Mouse (Mus musculus): Measurements from ENCODE around the gene Ctrl. TPM values are rescaled to one million over a fixed set of nuclear protein-coding genes. Genes with fewer than 3 reads are reported as not detected.
"Not testable (repeated sequence)": the region's sequence is repeated elsewhere in the genome, so short reads cannot be mapped to it uniquely, and the experiment has no call there.

Ctrl gene
- under 1 TPM; 0.66 to 0.76 TPM for total RNA-seq (2021)
- long read RNA-seq, experiment 1, result 0 reads
- long read RNA-seq, experiment 2, transcript Ctrl-201 (7 exons, 879 nt), result major isoform, 78 of 120 reads
- long read RNA-seq, experiment 2, partial matches to known transcripts, result 41 of 120 reads
- long read RNA-seq, experiment 2, other reads (novel, unspliced or antisense), result 1 of 120 reads

DNA sequence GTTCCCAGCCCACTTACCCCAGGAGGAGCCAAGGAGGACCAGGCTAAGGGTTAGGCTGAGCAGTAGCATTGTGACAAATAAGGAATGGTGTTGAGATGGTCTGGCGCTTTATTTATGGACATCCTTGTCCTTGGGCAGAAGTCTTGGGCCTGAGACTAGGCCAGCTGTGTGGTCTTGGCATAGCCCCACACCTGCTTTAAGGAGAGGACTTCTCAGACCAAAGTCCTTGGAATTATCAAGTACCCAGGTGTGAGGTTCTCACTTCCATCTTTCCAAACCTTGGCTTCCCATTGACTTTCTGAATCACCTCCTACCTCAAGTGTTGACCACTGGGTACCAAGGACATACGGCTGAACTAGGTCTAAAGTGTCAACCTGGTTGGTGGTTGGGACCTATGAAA is at the start of gene Ctrl:
TSS of gene Ctrl (minus strand) at position 101 of the 400 bp plus-strand sequence.
- no peak for DNase-seq

DNA sequence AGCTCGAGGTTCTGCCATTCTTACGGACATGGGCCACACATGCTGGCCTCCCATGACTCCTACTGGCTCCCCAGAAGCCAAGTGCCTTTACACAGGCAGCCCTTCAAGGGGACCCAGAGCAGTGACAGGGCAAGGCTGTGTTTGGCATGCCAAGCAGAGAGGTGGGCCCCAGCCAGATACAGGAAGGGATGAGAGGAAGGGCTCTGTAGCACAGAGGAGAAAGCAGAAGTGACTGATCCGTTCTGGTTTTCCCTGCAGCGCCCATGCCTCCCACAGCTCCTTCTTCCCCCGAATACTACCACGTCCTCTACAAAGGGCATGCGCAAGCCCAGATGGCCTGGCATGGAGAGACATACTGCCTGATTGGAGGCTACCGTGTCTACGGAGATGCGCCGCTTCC is 49.7 kb upstream of the Ctrl start:
- not testable (repeated sequence) for DNase-seq

DNA sequence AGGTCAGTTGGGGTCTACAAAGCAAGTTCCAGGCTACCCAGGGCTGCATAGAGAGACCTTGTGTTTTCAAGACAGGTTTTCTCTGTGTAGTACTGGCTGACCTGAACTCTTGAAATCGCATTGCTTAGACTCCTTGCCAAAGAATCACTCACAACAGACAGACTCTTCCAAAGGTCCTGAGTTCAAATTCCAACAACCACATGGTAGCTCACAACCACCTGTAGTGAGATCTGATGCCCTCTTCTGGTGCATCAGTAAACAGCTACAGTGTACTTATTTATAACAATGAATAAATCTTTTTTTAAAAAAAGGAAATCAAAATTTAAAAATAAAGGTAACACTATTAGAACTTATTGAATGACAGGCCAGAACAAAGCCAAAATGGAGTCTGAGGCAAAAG is 47.5 kb upstream of the Ctrl start:
- DNase-seq, result no peak

DNA sequence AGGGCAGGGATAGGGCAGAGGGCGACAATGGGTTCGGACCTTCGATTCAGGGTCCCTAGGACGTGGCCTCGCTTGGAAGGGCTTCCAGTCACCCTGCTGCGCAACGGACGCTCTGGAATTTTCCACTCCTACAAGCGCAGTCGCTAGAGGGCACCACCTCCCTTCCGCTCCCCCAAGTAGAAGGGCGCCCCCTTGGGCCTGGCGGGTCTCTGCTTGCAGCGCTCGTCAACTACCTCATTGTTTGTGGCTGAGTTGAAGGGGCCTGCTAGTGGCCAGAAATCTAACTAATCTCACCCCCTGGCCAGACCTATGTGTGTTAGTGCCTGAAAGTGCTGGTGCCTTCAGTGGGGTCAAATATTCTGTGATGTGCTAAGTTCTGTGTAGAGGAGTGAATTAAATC is 45.7 kb upstream of the Ctrl start, which contains the start of gene Dpep3:
TSS of gene Dpep3 (minus strand) at position 105 of the 400 bp plus-strand sequence.
- no peak for DNase-seq

DNA sequence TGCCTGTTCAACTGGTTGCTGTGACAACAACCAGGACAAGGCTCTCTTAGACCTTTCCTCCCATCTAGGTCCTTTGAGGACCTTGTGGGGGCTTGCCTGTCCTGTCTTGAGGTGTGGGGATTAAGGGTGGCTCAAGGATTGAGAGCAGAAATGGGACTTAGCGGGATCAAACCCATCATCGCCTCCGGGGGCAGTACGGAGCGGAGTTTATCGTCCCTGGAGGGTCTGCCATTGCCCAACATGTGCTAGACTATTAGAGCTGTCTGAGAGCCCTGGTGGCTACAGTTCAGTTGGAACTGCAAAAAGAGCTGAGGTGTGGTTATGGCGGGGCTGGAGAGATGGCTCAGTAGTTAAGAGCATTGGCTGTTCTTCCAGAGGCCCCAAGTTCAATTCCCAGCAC is 41.7 kb upstream of the Ctrl start:
- no peak for DNase-seq

DNA sequence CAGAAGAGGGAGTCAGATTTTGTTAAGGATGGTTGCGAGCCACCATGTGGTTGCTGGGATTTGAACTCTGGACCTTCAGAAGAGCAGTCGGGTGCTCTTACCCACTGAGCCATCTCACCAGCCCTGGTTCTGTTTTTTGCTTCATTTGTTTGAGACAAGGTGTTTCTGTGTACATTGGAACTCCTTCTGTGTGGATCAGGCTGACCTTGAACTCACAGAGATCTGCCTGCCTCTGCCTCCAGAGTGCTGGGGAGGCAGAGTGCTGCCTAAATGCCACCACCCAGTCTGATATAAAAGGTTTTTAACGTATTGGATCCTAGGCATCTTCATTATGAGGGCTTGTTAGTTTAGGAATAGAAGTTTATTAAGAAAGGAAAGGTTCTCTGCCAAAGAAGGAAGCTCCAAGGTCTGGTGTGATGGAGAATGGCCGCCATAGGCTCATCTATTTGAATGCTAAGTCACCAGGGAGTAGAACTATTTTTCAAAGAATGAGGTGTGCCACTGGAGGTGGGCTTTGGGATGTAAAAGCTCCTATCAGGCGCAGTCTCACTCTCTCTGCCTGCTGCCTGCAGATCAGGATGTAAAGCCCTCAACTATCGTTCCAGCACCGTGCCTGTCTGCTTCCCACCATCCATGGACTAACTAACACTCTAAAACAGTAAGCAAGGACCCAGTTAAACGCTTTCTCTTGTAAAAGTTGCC is 37.5 kb upstream of the Ctrl start:
- no peak for DNase-seq

DNA sequence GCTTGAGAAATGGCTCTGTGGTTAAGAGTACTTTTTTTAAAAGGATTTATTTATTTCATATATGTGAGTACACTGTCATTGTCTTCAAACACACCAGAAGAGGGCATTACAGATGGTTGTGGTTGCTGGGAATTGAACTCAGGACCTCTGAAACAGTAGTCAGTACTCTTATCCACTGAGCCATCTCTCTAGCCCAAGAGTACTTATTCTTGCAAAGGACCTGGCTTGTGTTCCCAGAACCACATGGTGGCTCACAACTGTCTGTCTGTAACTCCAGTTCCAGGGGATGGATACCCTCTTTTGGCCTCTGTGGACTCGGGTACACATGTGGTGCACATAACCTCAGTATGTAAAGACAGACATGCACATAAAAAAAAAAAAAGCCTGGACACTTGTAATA is 35.7 kb upstream of the Ctrl start:
- no peak for DNase-seq

DNA sequence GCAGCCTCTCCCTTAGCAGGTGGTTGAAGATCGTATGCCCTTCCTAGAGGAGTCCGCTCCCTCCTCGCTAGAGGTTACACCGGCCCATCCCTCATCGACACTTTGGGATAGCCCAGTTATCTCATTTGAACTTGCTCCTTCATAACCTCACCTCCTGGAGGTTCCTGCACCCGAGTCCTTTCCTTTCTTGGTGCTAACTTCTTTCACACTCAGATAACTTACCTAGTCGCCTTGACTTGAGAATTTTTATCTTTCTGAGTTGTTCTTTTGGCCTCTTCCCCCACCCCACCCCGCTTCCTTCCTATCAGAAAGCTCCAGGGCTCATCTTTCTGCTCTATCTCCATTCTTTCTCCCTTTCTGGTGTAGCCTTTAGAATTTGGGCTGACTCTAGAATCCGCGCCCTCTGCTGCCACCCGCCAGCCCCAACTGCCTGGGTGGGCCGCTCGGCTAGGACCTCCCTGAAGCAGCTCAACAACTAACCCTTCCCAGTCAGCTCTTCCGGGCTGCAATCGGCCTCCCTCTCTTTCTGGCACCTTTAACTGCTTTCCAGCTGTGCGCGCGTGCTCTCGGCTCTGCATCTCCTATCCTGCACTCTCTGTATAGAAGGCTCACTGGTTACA is 33.1 kb upstream of the Ctrl start:
- DNase-seq, result peak in 1 of 2 experiments; percentile 29

DNA sequence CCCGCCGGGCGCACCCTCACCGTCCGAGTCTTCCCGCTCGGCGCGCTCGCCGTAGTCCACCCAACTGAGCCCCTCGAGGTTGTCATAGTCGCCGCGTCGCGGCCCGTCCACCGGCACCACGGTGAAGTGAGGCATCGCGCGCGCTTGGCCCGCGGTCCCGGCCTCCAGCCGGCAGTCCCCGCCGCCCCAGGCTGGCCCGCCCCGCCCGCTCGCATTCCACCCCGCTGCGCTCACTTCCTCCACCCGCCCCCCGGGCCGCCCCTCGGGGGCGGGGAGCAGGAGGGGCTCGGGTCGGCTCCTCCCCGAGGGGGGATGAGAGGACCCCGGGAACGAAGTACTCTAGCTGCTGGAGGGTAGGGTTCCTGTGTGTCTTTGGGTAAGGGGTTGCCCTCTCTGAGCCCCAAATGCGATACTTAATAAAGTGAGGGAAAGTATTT is 32.3 kb upstream of the Ctrl start, which contains the start of gene Slc12a4:
TSS of gene Slc12a4 (minus strand) at position 193 of the 437 bp plus-strand sequence.
- DNase-seq, result peak; percentile 88 to 93

DNA sequence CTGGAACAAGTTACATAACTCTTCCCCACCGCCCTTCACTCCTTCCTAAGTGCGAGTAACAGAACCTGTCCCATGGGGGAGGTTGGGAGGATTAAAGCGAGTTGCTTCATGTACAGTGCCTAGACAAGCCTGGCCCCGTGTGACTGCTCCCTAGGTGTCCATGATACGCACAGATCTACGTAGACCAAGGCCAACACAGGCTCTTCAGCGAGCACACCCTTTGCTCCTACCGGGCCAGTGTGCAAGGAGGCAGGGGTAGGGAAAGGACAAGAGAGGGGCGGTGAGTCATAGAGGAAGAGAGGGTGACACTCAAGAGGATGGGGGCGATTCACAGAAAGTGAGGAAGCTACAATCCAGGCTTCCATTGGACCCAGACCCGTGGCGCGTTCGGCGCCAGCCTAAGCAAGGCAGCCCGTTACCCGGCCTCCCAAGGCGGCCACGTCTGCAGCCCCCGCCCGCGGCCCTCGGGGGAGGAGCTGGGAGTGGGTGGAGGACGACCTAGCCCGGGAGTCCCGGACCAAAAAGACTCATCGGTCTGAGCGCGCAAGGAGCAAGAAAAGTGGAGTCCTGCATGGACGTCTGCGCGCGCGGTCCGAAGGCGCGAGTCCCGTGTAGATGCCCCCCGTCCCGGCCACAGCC is 31.7 kb upstream of the Ctrl start:
- DNase-seq, result peak; percentile 74 to 79

DNA sequence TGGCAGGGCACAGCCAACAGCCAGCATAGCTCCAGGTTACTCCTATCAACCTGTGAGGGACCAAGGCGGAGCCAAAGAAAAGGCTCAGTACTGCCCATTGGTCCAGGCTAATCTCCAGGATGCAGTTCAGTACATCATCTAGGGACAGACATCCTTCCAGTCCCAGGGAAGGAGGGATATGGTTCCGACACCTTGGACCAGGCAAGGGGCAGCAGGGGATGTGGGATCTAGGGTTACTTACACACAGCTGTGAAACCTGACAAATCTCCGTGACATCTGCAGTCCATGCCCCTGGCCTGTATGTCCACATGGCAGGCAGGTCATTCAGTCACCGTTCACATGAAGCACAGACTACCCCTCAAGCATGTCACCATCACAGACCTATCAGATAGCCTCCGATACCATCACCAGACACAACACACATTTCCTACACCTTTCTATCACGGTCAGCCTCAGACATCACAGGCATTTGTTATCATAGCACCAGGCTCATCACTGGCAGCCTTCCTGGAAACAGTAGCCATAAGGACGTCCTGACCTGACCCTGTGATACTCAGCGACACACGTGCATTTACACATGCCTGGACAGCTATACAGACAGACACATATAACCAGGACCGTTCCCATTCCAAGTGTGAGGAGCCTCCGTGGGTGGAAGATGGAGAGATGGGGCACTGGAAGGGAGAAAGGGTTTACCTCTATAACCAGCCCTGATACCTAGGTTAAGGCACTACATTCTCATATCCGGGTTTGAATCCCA is 31.0 kb upstream of the Ctrl start:
- DNase-seq, result no peak

DNA sequence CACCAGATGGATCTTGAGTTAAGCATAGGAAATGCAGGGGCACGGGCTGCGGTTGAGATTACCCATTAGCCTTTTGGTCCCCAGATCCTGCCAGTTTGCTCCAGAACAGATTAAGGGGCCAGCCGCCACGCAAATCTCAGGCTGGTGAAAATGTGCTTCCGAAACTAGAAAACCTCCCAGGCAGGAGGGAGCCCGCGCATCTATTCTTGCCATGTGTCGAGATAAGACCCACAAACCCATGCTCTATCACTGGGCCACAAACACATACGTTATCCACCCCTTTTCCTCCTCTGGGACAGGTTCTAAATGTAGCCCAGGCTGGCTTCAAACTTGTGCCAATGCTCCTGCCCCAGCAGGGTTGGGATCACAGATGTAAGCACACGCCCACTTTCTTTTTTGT is 27.9 kb upstream of the Ctrl start:
- DNase-seq, result no peak

DNA sequence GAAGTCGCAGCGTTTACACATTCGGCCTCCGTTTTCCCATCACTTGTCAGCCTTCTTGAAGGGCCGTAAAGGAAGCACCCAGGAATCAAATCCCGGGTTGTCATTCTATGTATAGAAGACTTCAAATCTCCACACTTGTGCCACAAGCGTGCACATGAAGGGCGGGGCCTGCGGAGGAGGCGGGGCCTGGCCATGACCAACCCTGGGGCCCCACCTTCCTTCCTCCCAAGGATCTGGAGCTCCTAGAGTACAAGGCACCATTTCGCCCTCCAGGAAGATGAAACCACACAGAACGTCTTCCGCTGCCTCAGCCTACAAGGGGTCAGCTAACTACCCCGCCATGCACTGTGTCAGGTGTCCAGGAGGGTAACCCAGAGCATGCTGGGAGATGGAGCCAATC is 27.4 kb upstream of the Ctrl start:
- DNase-seq, result no peak

DNA sequence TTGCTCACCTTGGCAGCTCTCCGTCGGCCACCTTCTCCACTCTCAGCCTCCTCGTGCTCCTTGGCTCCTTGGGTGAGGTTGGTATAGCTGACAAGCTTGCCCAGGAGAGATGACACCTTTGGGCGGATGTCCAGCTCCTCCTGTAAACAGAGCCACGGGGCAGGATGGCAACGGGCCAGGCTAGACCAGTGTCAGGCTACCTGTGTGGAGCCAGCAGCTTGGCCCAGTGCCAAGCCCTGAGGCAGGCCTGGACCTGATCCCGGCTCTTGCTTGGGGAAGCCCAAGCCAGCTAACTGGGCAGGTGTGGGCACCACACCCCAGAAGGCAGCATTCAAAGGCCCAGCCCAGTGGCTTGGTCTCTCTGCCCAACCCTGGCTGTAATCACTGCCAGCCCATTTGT is 25.7 kb upstream of the Ctrl start:
- peak in 1 of 2 experiments; percentile 42 for DNase-seq

DNA sequence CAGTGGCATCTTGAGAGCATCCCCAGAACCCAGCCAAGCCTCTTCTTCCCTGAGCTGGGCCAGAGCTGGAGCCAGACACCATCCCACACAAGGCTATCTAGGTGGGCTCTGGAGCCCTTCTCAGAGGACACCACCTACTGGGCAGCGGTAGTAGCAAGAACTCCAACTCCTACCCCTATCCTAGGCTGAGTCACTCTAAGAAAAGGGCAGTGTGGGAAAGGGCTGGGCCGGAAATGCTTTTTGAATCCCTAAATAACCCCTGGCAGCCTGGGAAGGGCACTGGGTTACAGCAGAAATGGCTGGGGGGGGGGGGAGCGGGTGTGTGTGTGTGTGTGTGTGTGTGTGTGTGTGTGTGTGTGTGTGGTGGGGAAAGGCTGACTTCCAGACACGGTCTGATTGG is 24.2 kb upstream of the Ctrl start:
- DNase-seq, result peak; percentile 57 to 70

DNA sequence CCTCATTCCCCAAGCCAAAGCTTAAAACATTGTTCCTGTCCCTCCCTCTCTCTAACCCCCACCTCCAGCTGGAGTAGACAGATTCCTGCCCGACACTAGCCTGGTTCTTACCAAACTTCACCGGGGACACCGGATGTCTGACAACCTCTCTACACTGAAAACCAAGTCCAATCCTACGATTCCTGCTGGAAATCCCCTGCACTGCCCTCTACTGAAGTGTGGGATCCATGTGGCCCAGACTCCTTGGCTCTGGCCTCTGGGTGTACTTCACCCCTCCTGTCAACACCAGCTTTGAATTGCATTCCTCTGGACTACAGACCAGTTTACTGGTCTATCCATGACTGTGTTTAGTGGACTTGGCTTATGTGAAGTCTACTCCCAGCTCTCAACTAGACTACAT is 22.9 kb upstream of the Ctrl start:
- DNase-seq, result no peak

DNA sequence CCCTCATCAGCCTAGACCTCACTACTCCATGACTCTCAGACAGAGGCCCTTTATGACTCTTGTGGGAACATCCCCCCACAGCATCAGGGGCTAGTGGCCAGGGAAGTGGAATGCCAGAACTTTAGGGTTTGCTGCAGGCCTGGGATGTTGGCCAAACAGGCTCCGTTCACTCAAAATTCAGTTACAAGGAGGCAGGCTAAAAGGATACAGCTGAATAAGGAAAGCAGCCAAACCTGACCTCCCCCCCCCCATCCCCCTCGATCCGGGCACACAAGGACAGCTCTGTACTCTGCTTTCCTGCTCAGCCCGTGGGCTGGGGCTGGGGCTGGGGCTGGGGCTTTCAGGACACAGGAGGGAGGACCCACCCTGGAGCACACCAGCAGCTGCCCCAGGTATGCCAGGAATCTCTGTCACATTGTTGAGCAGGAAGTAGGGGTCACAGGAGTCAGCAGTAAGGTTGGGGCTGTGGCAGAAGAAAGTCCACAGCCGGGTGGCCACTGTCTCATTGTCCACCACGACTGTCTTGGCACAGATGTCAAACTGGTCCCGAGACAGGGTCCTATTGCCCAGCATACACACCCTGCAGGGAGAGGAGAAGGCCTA is 17.5 kb upstream of the Ctrl start:
- DNase-seq, result no peak

DNA sequence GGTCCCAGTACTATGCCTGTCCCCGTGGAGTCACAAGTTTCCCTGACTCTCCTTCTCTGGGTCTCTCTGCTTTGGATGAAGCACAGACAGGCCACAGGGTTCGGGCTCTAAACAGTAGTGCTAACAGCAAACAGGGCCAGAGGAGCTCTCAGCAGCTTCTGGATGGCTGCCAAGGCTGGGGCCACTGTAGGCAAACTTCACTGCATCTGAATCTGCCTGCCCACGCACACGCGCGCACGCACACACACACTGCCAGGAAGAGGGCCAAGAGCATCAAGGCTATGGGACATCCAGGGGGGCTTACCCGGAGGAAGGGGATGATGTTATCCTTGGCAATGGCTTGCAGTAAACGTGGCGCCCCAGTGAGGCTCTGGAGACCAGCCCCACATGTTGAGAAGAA is 15.7 kb upstream of the Ctrl start:
- DNase-seq, result peak; percentile 57 to 73

DNA sequence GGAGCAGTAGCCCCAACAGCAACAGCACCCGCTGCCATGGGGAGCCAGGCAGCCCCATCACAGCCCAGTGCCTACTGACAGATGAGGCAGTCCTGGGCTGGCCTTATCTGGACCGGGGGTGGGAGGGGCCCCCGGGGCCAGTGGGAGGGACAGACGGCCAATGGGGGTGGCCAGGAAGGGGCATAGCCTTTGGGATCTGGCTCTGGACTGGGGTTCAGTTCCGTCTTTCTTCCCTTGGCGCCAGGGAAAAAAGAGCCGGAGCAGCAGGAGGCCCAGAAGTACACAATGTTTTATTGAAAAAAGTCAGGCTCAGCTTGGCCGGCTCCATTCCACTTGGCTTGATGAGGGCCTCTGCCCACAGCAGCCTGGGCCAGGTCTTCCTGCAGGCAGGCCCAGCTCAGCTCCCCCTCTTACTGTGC is 9.7 kb upstream of the Ctrl start, which contains the start of gene Lcat:
TSS of gene Lcat (minus strand) at position 62 of the 419 bp plus-strand sequence.
- peak in 1 of 2 experiments; percentile 36 for DNase-seq

DNA sequence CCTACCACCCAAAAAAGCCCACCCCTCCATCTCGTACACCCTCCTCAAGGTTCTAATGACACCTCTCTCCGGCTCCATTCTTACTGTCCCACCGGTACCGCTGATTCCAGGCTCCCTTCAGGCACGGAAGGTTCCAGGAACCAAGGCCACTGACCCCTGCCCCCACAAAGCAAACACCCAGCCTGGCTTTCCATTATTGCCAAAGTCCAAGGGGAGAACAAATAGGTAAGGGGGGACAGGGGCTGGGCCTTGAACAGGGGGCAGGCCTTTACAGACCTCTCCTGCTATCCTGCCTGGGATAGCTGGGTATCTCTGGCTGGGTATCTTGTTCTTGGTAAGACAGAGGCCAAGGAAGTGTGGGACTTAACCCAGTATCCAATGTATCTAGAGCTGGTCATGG is 8.9 kb upstream of the Ctrl start:
- DNase-seq, result no peak

DNA sequence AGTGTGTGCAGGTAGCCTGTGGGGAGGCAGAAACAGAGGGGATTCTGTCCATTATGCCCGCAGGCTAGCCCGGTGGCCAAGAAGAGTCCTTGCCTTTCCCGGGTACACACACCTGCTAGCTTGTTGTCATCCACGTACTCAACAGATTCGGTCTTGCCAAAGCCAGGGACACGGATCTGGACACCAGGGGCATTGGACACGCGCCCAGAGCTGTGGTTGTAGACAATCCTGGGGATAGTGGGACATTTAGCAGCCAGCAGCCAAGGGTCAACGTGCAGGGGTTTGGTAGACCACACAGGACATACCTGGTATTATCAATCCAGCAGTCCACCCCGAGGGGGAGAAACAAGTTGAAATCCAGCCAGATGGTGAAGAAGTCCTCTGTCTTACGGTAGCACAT is 8.4 kb upstream of the Ctrl start:
- DNase-seq, result peak in 1 of 2 experiments; percentile 36

DNA sequence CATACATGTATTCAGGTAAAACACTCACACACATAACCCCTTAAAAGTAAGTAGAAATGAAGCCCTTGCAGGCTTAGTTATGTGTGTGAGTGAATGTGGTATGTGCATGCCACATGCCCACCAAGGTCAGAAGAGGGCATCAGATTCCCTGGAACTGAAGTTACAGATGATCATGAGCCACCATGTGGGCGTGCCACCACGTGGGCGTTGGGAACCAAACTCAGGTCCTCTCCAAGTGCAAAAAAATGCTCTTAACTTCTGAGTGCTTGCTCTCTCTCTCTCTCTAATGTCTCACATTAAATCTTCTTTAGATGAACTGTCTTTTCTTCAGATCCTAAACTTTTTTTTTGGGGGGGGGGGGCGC is 4.6 kb upstream of the Ctrl start, which contains the start of gene Psmb10:
TSS of gene Psmb10 (minus strand) at position 139 of the 364 bp plus-strand sequence.
- peak; percentile 66 to 74 for DNase-seq
